Mouse (Mus musculus) bone marrow macrophage, adult 2 months (primary cell): ENCODE results near the gene Fktn.

Experiments
- CTCF ChIP-seq: IDR thresholded peaks from 2 replicates; pipeline ENCODE4 v1.5.1; 2012; ENCODE audit warnings: low read depth, mild to moderate bottlenecking, low read length, moderate library complexity
- POLR2A ChIP-seq: IDR thresholded peaks from 2 replicates; pipeline ENCODE4 v1.6.1; 2012; ENCODE audit warnings: mild to moderate bottlenecking, low read depth, low read length, borderline replicate concordance

GRCm38 (mm10) chr4:53785746-53786398, 72.1 kb downstream of the Fktn start:
- TF ChIP-seq CTCF: no peak
- TF ChIP-seq POLR2A: no peak
